Mouse (Mus musculus) erythroid progenitor cell, adult 5-6 weeks (primary cell): ENCODE measurements around the gene 4933415A04Rik. TPM values are rescaled to one million over a fixed set of nuclear protein-coding genes. Genes with fewer than 3 reads are reported as not detected.

Experiments used
- ATAC-seq: replicated peaks from 2 replicates; pipeline ENCODE4 v1.8.0; 2016; ENCODE audit warnings: moderate number of reproducible peaks, mild to moderate bottlenecking, moderate TSS enrichment, inconsistent platforms; ENCODE audit not compliant: poor library complexity, low FRiP score, severe bottlenecking
- total RNA-seq, 2 experiments: library from RNA; stranded (forward) in 1 of 2; stranded (reverse) in 1 of 2; fragments of 150-400 nt in 1 of 2; fragments of 186-747, 209-891 nt in 1 of 2; gene quantifications; 2 replicates each; pipeline versions ENCODE4 v1.2.3 to v1.2.4; 2015 to 2017; ENCODE audit warnings: low replicate concordance in 2 of 2

Gene 4933415A04Rik
- total RNA-seq, 2 experiments from 2014 or later, result not detected

- ATAC-seq, result no peak
Observed at GRCm38 (mm10) chr11:43626300-43626926, 39.6 kb downstream of the 4933415A04Rik start.

- ATAC-seq, result no peak
Observed at GRCm38 (mm10) chr11:43626927-43627645, 40.2 kb downstream of the 4933415A04Rik start.

GRCm38 (mm10) chr11:43631645-43632044 is 44.8 kb downstream of the 4933415A04Rik start:
- ATAC-seq, result no peak

- no peak for ATAC-seq
Observed at GRCm38 (mm10) chr11:43632566-43632965, 45.7 kb downstream of the 4933415A04Rik start.

- ATAC-seq, result no peak
Observed at GRCm38 (mm10) chr11:43633165-43633564, 46.3 kb downstream of the 4933415A04Rik start.

- ATAC-seq, result no peak
Observed at GRCm38 (mm10) chr11:43633658-43634401, 47.0 kb downstream of the 4933415A04Rik start.

GRCm38 (mm10) chr11:43636761-43637160 is 49.9 kb downstream of the 4933415A04Rik start:
- ATAC-seq, result no peak

- no peak for ATAC-seq
Observed at GRCm38 (mm10) chr11:43638486-43638885, 51.6 kb downstream of the 4933415A04Rik start.

Other genes starting within 250 kb of the 4933415A04Rik start
- gene Pttg1, start 160.8 kb upstream of the 4933415A04Rik start, total RNA-seq (2015; ENCODE audit: low replicate concordance), result 45.7 and 73.5 TPM in 2 replicates
- 24.4 and 27.9 TPM in 2 replicates for gene Pttg1, start 160.8 kb upstream of the 4933415A04Rik start, total RNA-seq (2017; ENCODE audit: low replicate concordance)
- gene Slu7, start 153.3 kb upstream of the 4933415A04Rik start, total RNA-seq (2015; ENCODE audit: low replicate concordance), result 8.8 and 20.5 TPM in 2 replicates
- gene Slu7, start 153.3 kb upstream of the 4933415A04Rik start, total RNA-seq (2017; ENCODE audit: low replicate concordance), result 44.4 and 47.6 TPM in 2 replicates
- gene C1qtnf2, start 112.8 kb upstream of the 4933415A04Rik start, total RNA-seq (2015; ENCODE audit: low replicate concordance), result not detected in 2 replicates
- gene C1qtnf2, start 112.8 kb upstream of the 4933415A04Rik start, total RNA-seq (2017; ENCODE audit: low replicate concordance), result not detected in 2 replicates
- not detected in 2 replicates for gene Ccnjl, start 58.3 kb upstream of the 4933415A04Rik start, total RNA-seq (2015; ENCODE audit: low replicate concordance)
- gene Ccnjl, start 58.3 kb upstream of the 4933415A04Rik start, total RNA-seq (2017; ENCODE audit: low replicate concordance), result not detected in 2 replicates
- not detected in 2 replicates for gene Fabp6, start 14.5 kb downstream of the 4933415A04Rik start, total RNA-seq (2015; ENCODE audit: low replicate concordance)
- gene Fabp6, start 14.5 kb downstream of the 4933415A04Rik start, total RNA-seq (2017; ENCODE audit: low replicate concordance), result not detected in 2 replicates
- gene Pwwp2a, start 95.0 kb downstream of the 4933415A04Rik start, total RNA-seq (2015; ENCODE audit: low replicate concordance), result 67.0 and 91.8 TPM in 2 replicates
- gene Pwwp2a, start 95.0 kb downstream of the 4933415A04Rik start, total RNA-seq (2017; ENCODE audit: low replicate concordance), result 77.2 and 90.6 TPM in 2 replicates
- gene Ttc1, start 161.0 kb downstream of the 4933415A04Rik start, total RNA-seq (2015; ENCODE audit: low replicate concordance), result 15.5 and 41.4 TPM in 2 replicates
- gene Ttc1, start 161.0 kb downstream of the 4933415A04Rik start, total RNA-seq (2017; ENCODE audit: low replicate concordance), result 11.3 and 23.1 TPM in 2 replicates